Comparison of ENCODE assay signal across 13 mouse cellular contexts in genomic region chr17:5834798-5835328, GRCm38 (mm10).
"Had no signal": no experiment of that assay in that cellular context is flagged by ENCODE, and none has a peak within 500 bp of the region (broad histone marks: within the 10 kb centered on the region; RNA-seq: fewer than 3 reads in every experiment).

No protein-coding gene starts in this region.

- DNase-seq: kidney, adult 2 months; kidney, postnatal 14 days; layer of hippocampus, postnatal 36 days; liver, embryonic 13.5 days; lung, adult 2 months; lung, postnatal 14 days; lung, postnatal 4 days; thymus, adult 18-20 months; thymus, postnatal 36 days had no signal

- H3K9ac ChIP-seq: liver, embryonic 13.5 days; midbrain, embryonic 12.5 days had no signal

- H3K9me3 ChIP-seq: liver, embryonic 13.5 days; midbrain, embryonic 12.5 days had no signal

- H3K27me3 ChIP-seq: liver, embryonic 13.5 days; midbrain, embryonic 12.5 days had no signal

- H3K4me3 ChIP-seq: left cerebral cortex, adult 2 months; liver, embryonic 13.5 days; midbrain, embryonic 12.5 days had no signal

- H3K27ac ChIP-seq: left cerebral cortex, adult 2 months; liver, embryonic 13.5 days; midbrain, embryonic 12.5 days had no signal

- H3K36me3 ChIP-seq: liver, embryonic 13.5 days; midbrain, embryonic 12.5 days had no signal

- H3K4me2 ChIP-seq: liver, embryonic 13.5 days; midbrain, embryonic 12.5 days had no signal

- ATAC-seq: intestine, embryonic 16.5 days; midbrain, embryonic 16.5 days had no signal
